Mouse (Mus musculus): ENCODE measurements around the gene Elp1.

The Elp1 gene

GRCm38 (mm10) chr4:56768913-56769312 is 33.2 kb downstream of the Elp1 start:
- DNase-seq (ENCODE audit: low read depth, low spot score): no peak

GRCm38 (mm10) chr4:56767861-56768284 is 34.3 kb downstream of the Elp1 start:
- no peak for DNase-seq (ENCODE audit: low read depth, low spot score)

GRCm38 (mm10) chr4:56757693-56758092 is 44.4 kb downstream of the Elp1 start:
- DNase-seq (ENCODE audit: low read depth, low spot score): no peak

- DNase-seq (ENCODE audit: low read depth, low spot score): no peak
These were observed 45.0 kb downstream of the Elp1 start for GRCm38 (mm10) chr4:56756966-56757600.

- no peak for DNase-seq (ENCODE audit: low read depth, low spot score)
These were observed 46.1 kb downstream of the Elp1 start for GRCm38 (mm10) chr4:56756021-56756420.

- no peak for DNase-seq (ENCODE audit: low read depth, low spot score)
These were observed 54.7 kb downstream of the Elp1 start for GRCm38 (mm10) chr4:56747456-56747855.

- DNase-seq (ENCODE audit: low read depth, low spot score): no peak
These were observed 55.8 kb downstream of the Elp1 start for GRCm38 (mm10) chr4:56746345-56746744.

- no peak for DNase-seq (ENCODE audit: low read depth, low spot score)
These were observed 58.6 kb downstream of the Elp1 start, which contains the start of gene Actl7a for GRCm38 (mm10) chr4:56743363-56744195. Gene Actl7a (plus strand): TSS chr4:56743413.

- no peak for DNase-seq (ENCODE audit: low read depth, low spot score)
These were observed 59.4 kb downstream of the Elp1 start for GRCm38 (mm10) chr4:56742698-56743097.

- DNase-seq (ENCODE audit: low read depth, low spot score): no peak
These were observed 61.1 kb downstream of the Elp1 start, which contains the start of gene Actl7b for GRCm38 (mm10) chr4:56741041-56741493. Gene Actl7b (minus strand): TSS chr4:56741443.

GRCm38 (mm10) chr4:56740611-56741010 is 61.5 kb downstream of the Elp1 start:
- no peak for DNase-seq (ENCODE audit: low read depth, low spot score)

- no peak for DNase-seq (ENCODE audit: low read depth, low spot score)
These were observed 62.1 kb downstream of the Elp1 start, which contains the start of gene Gm26657 for GRCm38 (mm10) chr4:56740020-56740485. Gene Gm26657 (plus strand): TSS chr4:56740070.

- no peak for DNase-seq (ENCODE audit: low read depth, low spot score)
These were observed 76.3 kb downstream of the Elp1 start for GRCm38 (mm10) chr4:56725839-56726238.

- no peak for DNase-seq (ENCODE audit: low read depth, low spot score)
These were observed 78.9 kb downstream of the Elp1 start for GRCm38 (mm10) chr4:56723237-56723636.

- no peak for DNase-seq (ENCODE audit: low read depth, low spot score)
These were observed 79.8 kb downstream of the Elp1 start for GRCm38 (mm10) chr4:56722346-56722745.

- no peak for DNase-seq (ENCODE audit: low read depth, low spot score)
These were observed 80.7 kb downstream of the Elp1 start for GRCm38 (mm10) chr4:56721469-56721868.

- DNase-seq (ENCODE audit: low read depth, low spot score): no peak
These were observed 81.7 kb downstream of the Elp1 start for GRCm38 (mm10) chr4:56720403-56720802.

- no peak for DNase-seq (ENCODE audit: low read depth, low spot score)
These were observed 82.7 kb downstream of the Elp1 start for GRCm38 (mm10) chr4:56719456-56719855.

GRCm38 (mm10) chr4:56718573-56719442 is 83.3 kb downstream of the Elp1 start:
- no peak for DNase-seq (ENCODE audit: low read depth, low spot score)

- DNase-seq (ENCODE audit: low read depth, low spot score): no peak
These were observed 84.2 kb downstream of the Elp1 start for GRCm38 (mm10) chr4:56717932-56718331.

GRCm38 (mm10) chr4:56716801-56717200 is 85.3 kb downstream of the Elp1 start:
- DNase-seq (ENCODE audit: low read depth, low spot score): no peak

- DNase-seq (ENCODE audit: low read depth, low spot score): peak; percentile 88
These were observed 89.0 kb downstream of the Elp1 start for GRCm38 (mm10) chr4:56713155-56713554.
